Mouse (Mus musculus) gastrocnemius, postnatal 25 days (tissue): ENCODE measurements around the gene Kif3a. TPM values are rescaled to one million over a fixed set of nuclear protein-coding genes. Genes with fewer than 3 reads are reported as not detected.

Experiments used
- DNase-seq: peaks from one replicate; pipeline ENCODE4 v3.0.0; 2022
- total RNA-seq, 2 experiments: library from RNA; stranded (reverse); gene quantifications; 1 replicate in 1 of 2; 2 replicates in 1 of 2; pipeline ENCODE4 v1.2.3; 2021

Gene Kif3a
- total RNA-seq, 2 experiments from 2014 or later, result 4.0 to 5.3 TPM

- DNase-seq, result no peak
These were observed 84.3 kb downstream of the Kif3a start for GRCm38 (mm10) chr11:53651441-53651840.

Other genes starting within 250 kb of the Kif3a start
- gene Zcchc10, start 242.7 kb upstream of the Kif3a start, total RNA-seq, result 10 to 100 TPM in 1 of 2 experiments, 1 to 10 TPM in 1; 7.8 to 10.1 TPM
- 10 to 100 TPM; 76.4 to 89.1 TPM for gene Aff4, start 216.5 kb upstream of the Kif3a start, total RNA-seq
- not detected for gene Leap2, start 144.2 kb upstream of the Kif3a start, total RNA-seq
- 1,000 to 10,000 TPM; 1,448 to 1,479 TPM for gene Uqcrq, start 136.5 kb upstream of the Kif3a start, total RNA-seq
- under 1 TPM; 0.20 to 0.54 TPM for gene Gdf9, start 136.4 kb upstream of the Kif3a start, total RNA-seq
- gene Gm10447, start 110.3 kb upstream of the Kif3a start, total RNA-seq, result not detected
- under 1 TPM; 0.23 to 0.35 TPM for gene Shroom1, start 110.2 kb upstream of the Kif3a start, total RNA-seq
- not detected for gene Gm9837, start 96.9 kb upstream of the Kif3a start, total RNA-seq
- gene Gm9945, start 87.2 kb upstream of the Kif3a start, total RNA-seq, result not detected
- gene Sowaha, start 87.1 kb upstream of the Kif3a start, total RNA-seq, result under 1 TPM; 0.08 TPM
- gene Sept8, start 48.1 kb upstream of the Kif3a start, total RNA-seq, result 10 to 100 TPM; 14.5 to 16.8 TPM
- not detected for gene Il4, start 51.3 kb downstream of the Kif3a start, total RNA-seq
- gene Il13, start 67.3 kb downstream of the Kif3a start, total RNA-seq, result not detected
- 1 to 10 TPM; 4.9 to 5.1 TPM for gene Rad50, start 139.9 kb downstream of the Kif3a start, total RNA-seq
- gene Il5, start 153.4 kb downstream of the Kif3a start, total RNA-seq, result not detected
- gene Irf1, start 202.6 kb downstream of the Kif3a start, total RNA-seq, result 1 to 10 TPM; 5.1 to 9.1 TPM
- not detected for gene Gm17334, start 205.8 kb downstream of the Kif3a start, total RNA-seq